Mouse (Mus musculus) MEL (cell line): ENCODE results near the gene Trmu. TPM values are rescaled to one million over a fixed set of nuclear protein-coding genes. Genes with fewer than 3 reads are reported as not detected.

ENCODE experiments used
- DNase-seq: peaks from one replicate; pipeline ENCODE4 v3.0.0; 2011; ENCODE audit warnings: low read depth, low spot score
- H3K27ac ChIP-seq: 2 replicates; pipeline ENCODE4 v1.5.1; 2012; ENCODE audit warnings: low read depth, mild to moderate bottlenecking, control low read depth, low read length, moderate library complexity; ENCODE audit not compliant: control insufficient read depth
- H3K27me3 ChIP-seq, 2 experiments: fragments of 150-350 bp in 1 of 2; sonication (generic) in 1 of 2; 2 replicates each; pipeline ENCODE4 v1.6.1; 2012; ENCODE audit warnings: low read length in 2 of 2, mild to moderate bottlenecking in 2 of 2, improper control_type of control experiment in 1 of 2, moderate library complexity in 1 of 2; ENCODE audit not compliant: insufficient read depth in 2 of 2, control insufficient read depth in 1 of 2
- H3K36me3 ChIP-seq, 2 experiments: 2 replicates each; pipeline ENCODE4 v1.6.1; 2012 to 2014; ENCODE audit warnings: low read length in 2 of 2, improper control_type of control experiment in 1 of 2, inconsistent platforms in 1 of 2, mild to moderate bottlenecking in 1 of 2; ENCODE audit not compliant: insufficient read depth in 2 of 2, control insufficient read depth in 1 of 2
- H3K4me1 ChIP-seq, 2 experiments: fragments of 150-350 bp in 1 of 2; sonication (generic) in 1 of 2; 2 replicates each; pipeline ENCODE4 v1.6.1; 2012; ENCODE audit warnings: low read length in 2 of 2, improper control_type of control experiment in 1 of 2, mild to moderate bottlenecking in 1 of 2; ENCODE audit not compliant: insufficient read depth in 2 of 2, control insufficient read depth in 1 of 2
- H3K4me3 ChIP-seq, 2 experiments: fragments of 150-350 bp in 1 of 2; sonication (generic) in 1 of 2; 2 replicates each; pipeline ENCODE4 v1.5.1; 2012; ENCODE audit warnings: low read depth in 2 of 2, low read length in 2 of 2, mild to moderate bottlenecking in 2 of 2, moderate library complexity in 2 of 2, control low read depth in 1 of 2, improper control_type of control experiment in 1 of 2; ENCODE audit not compliant: control insufficient read depth in 1 of 2, insufficient read depth in 1 of 2
- H3K79me2 ChIP-seq: 2 replicates; pipeline ENCODE4 v1.6.1; 2012; ENCODE audit warnings: mild to moderate bottlenecking, low read length, moderate library complexity; ENCODE audit not compliant: control insufficient read depth, poor library complexity, insufficient read depth
- H3K9ac ChIP-seq: 2 replicates; pipeline ENCODE4 v1.6.1; 2012; ENCODE audit warnings: low read depth, mild to moderate bottlenecking, control low read depth, low read length, moderate library complexity; ENCODE audit not compliant: control insufficient read depth, poor library complexity, severe bottlenecking
- H3K9me3 ChIP-seq: fragments of 150-350 bp; sonication (generic); replicated peaks from 2 replicates; pipeline ENCODE4 v1.6.1; 2012; ENCODE audit warnings: mild to moderate bottlenecking, low read length, improper control_type of control experiment, moderate library complexity; ENCODE audit not compliant: insufficient read depth
- BHLHE40 ChIP-seq: IDR thresholded peaks from 2 replicates; pipeline ENCODE4 v1.6.1; 2012; ENCODE audit warnings: low read depth, mild to moderate bottlenecking, inconsistent platforms, low read length, improper control_type of control experiment, borderline replicate concordance
- CHD1 ChIP-seq: IDR thresholded peaks from 2 replicates; pipeline ENCODE4 v1.6.1; 2012; ENCODE audit warnings: low read depth, mild to moderate bottlenecking, inconsistent platforms, low read length, improper control_type of control experiment
- CTCF ChIP-seq, 3 experiments: IDR thresholded peaks in 2 of 3; conservative IDR thresholded peaks in 1 of 3; 2 replicates each; pipeline ENCODE4 v1.5.1; 2011 to 2012; ENCODE audit warnings: low read length in 3 of 3, low read depth in 2 of 3, mild to moderate bottlenecking in 2 of 3, improper control_type of control experiment in 1 of 3, inconsistent platforms in 1 of 3, mixed read lengths in 1 of 3, moderate library complexity in 1 of 3; ENCODE audit not compliant: control insufficient read depth in 1 of 3, insufficient read depth in 1 of 3, poor library complexity in 1 of 3, severe bottlenecking in 1 of 3
- E2F4 ChIP-seq: IDR thresholded peaks from 2 replicates; pipeline ENCODE4 v1.6.1; 2011; ENCODE audit warnings: low read depth, low read length, improper control_type of control experiment, borderline replicate concordance
- ELF1 ChIP-seq: IDR thresholded peaks from 2 replicates; pipeline ENCODE4 v1.6.1; 2014; ENCODE audit warnings: low read depth, mild to moderate bottlenecking, inconsistent platforms, low read length, improper control_type of control experiment, moderate library complexity
- EP300 ChIP-seq, 2 experiments: IDR thresholded peaks; 2 replicates each; pipeline ENCODE4 v1.6.1; 2011; ENCODE audit warnings: improper control_type of control experiment in 2 of 2, low read length in 2 of 2, low read depth in 1 of 2, mild to moderate bottlenecking in 1 of 2
- ETS1 ChIP-seq: IDR thresholded peaks from 2 replicates; pipeline ENCODE4 v1.6.1; 2012; ENCODE audit warnings: low read depth, mild to moderate bottlenecking, inconsistent platforms, low read length, improper control_type of control experiment, moderate library complexity
- GABPA ChIP-seq: IDR thresholded peaks from 2 replicates; pipeline ENCODE4 v1.6.1; 2012; ENCODE audit warnings: low read depth, mild to moderate bottlenecking, inconsistent platforms, low read length, improper control_type of control experiment, moderate library complexity
- GATA1 ChIP-seq: IDR thresholded peaks from 2 replicates; pipeline ENCODE4 v1.6.1; 2011; ENCODE audit warnings: low read depth, low read length, improper control_type of control experiment
- HCFC1 ChIP-seq: IDR thresholded peaks from 2 replicates; pipeline ENCODE4 v1.6.1; 2012; ENCODE audit warnings: low read depth, mild to moderate bottlenecking, inconsistent platforms, low read length, improper control_type of control experiment, moderate library complexity
- JUND ChIP-seq: IDR thresholded peaks from 2 replicates; pipeline ENCODE4 v1.6.1; 2011; ENCODE audit warnings: low read depth, mild to moderate bottlenecking, improper control_type of control experiment, low read length
- MAX ChIP-seq: IDR thresholded peaks from 2 replicates; pipeline ENCODE4 v1.6.1; 2011; ENCODE audit warnings: low read length, improper control_type of control experiment
- MAZ ChIP-seq: IDR thresholded peaks from 2 replicates; pipeline ENCODE4 v1.6.1; 2012; ENCODE audit warnings: low read depth, mild to moderate bottlenecking, inconsistent platforms, low read length, improper control_type of control experiment
- MEF2A ChIP-seq: IDR thresholded peaks from 2 replicates; pipeline ENCODE4 v1.6.1; 2014; ENCODE audit warnings: low read depth, mild to moderate bottlenecking, inconsistent platforms, low read length, improper control_type of control experiment; ENCODE audit not compliant: poor library complexity, insufficient replicate concordance, severe bottlenecking; ENCODE audit errors: extremely low read depth
- MXI1 ChIP-seq: IDR thresholded peaks from 2 replicates; pipeline ENCODE4 v1.6.1; 2011; ENCODE audit warnings: mild to moderate bottlenecking, low read depth, low read length, improper control_type of control experiment
- MYC ChIP-seq: IDR thresholded peaks from 2 replicates; pipeline ENCODE4 v1.6.1; 2011; ENCODE audit warnings: low read depth, mild to moderate bottlenecking, low read length, improper control_type of control experiment, moderate library complexity
- NRF1 ChIP-seq: IDR thresholded peaks from 2 replicates; pipeline ENCODE4 v1.6.1; 2014; ENCODE audit warnings: low read depth, mild to moderate bottlenecking, inconsistent platforms, low read length, improper control_type of control experiment, moderate library complexity; ENCODE audit not compliant: poor library complexity, insufficient read depth, severe bottlenecking
- POLR2AphosphoS2 ChIP-seq: IDR thresholded peaks from 2 replicates; pipeline ENCODE4 v1.6.1; 2011; ENCODE audit warnings: low read length, improper control_type of control experiment
- POLR2AphosphoS5 ChIP-seq: IDR thresholded peaks from 2 replicates; pipeline ENCODE4 v1.6.1; 2012; ENCODE audit warnings: low read depth, borderline replicate concordance, mild to moderate bottlenecking, inconsistent platforms, low read length, moderate library complexity, mixed read lengths
- RAD21 ChIP-seq: IDR thresholded peaks from 2 replicates; pipeline ENCODE4 v1.6.1; 2011; ENCODE audit warnings: mild to moderate bottlenecking, low read depth, low read length, improper control_type of control experiment
- RCOR1 ChIP-seq: IDR thresholded peaks from 2 replicates; pipeline ENCODE4 v1.6.1; 2012; ENCODE audit warnings: low read depth, mild to moderate bottlenecking, inconsistent platforms, low read length, improper control_type of control experiment
- SIN3A ChIP-seq: IDR thresholded peaks from 2 replicates; pipeline ENCODE4 v1.6.1; 2012; ENCODE audit warnings: low read length, improper control_type of control experiment, inconsistent platforms
- SMC3 ChIP-seq: IDR thresholded peaks from 2 replicates; pipeline ENCODE4 v1.6.1; 2011; ENCODE audit warnings: low read depth, low read length, improper control_type of control experiment
- TAL1 ChIP-seq: IDR thresholded peaks from 2 replicates; pipeline ENCODE4 v1.6.1; 2012; ENCODE audit warnings: mild to moderate bottlenecking, inconsistent platforms, low read length, moderate library complexity, mixed read lengths
- TBP ChIP-seq: IDR thresholded peaks from 2 replicates; pipeline ENCODE4 v1.8.0; 2011; ENCODE audit warnings: low read depth, low read length, improper control_type of control experiment
- TCF12 ChIP-seq: IDR thresholded peaks from 2 replicates; pipeline ENCODE4 v1.6.1; 2014; ENCODE audit warnings: low read depth, mild to moderate bottlenecking, inconsistent platforms, low read length, improper control_type of control experiment, moderate library complexity
- UBTF ChIP-seq: IDR thresholded peaks from 2 replicates; pipeline ENCODE4 v1.6.1; 2012; ENCODE audit warnings: low read depth, mild to moderate bottlenecking, inconsistent platforms, low read length, improper control_type of control experiment, moderate library complexity, borderline replicate concordance; ENCODE audit not compliant: insufficient read depth
- USF1 ChIP-seq: IDR thresholded peaks from 2 replicates; pipeline ENCODE4 v1.6.1; 2014; ENCODE audit warnings: low read depth, mild to moderate bottlenecking, inconsistent platforms, low read length, improper control_type of control experiment, moderate library complexity
- USF2 ChIP-seq, 2 experiments: IDR thresholded peaks; 2 replicates each; pipeline ENCODE4 v1.6.1; 2011 to 2012; ENCODE audit warnings: improper control_type of control experiment in 2 of 2, low read length in 2 of 2, borderline replicate concordance in 1 of 2, inconsistent platforms in 1 of 2, low read depth in 1 of 2, mild to moderate bottlenecking in 1 of 2; ENCODE audit not compliant: insufficient read depth in 1 of 2
- ZC3H11A ChIP-seq: IDR thresholded peaks from 2 replicates; pipeline ENCODE4 v1.6.1; 2012; ENCODE audit warnings: low read depth, mild to moderate bottlenecking, inconsistent platforms, low read length, improper control_type of control experiment
- ZKSCAN1 ChIP-seq: IDR thresholded peaks from 2 replicates; pipeline ENCODE4 v1.6.1; 2012; ENCODE audit warnings: low read depth, mild to moderate bottlenecking, inconsistent platforms, low read length, improper control_type of control experiment, moderate library complexity
- ZMIZ1 ChIP-seq: IDR thresholded peaks from 2 replicates; pipeline ENCODE4 v1.6.1; 2012; ENCODE audit warnings: low read depth, mild to moderate bottlenecking, inconsistent platforms, low read length, improper control_type of control experiment, moderate library complexity
- ZNF384 ChIP-seq: IDR thresholded peaks from 2 replicates; pipeline ENCODE4 v1.6.1; 2012; ENCODE audit warnings: low read depth, mild to moderate bottlenecking, inconsistent platforms, low read length, improper control_type of control experiment
- polyA plus RNA-seq, 2 experiments: library from polyadenylated mRNA; stranded (reverse) in 1 of 2; unstranded in 1 of 2; fragments of >175 nt in 1 of 2; fragments of >200 nt in 1 of 2; gene quantifications; 2 replicates each; pipeline versions ENCODE4 v1.2.1 to v1.2.4; 2012; ENCODE audit warnings: low replicate concordance in 2 of 2, low read depth in 1 of 2; ENCODE audit not compliant: insufficient read length in 2 of 2, insufficient read depth in 1 of 2, missing spikeins in 1 of 2
- total RNA-seq: library from RNA; depleted of rRNA; stranded (reverse); fragments of 300-350 nt; gene quantifications from 2 replicates; pipeline ENCODE4 v1.2.3, GENCODE M21; 2012; rRNA removed

Gene Trmu
- total RNA-seq (19.1 and 21.9 TPM in 2 replicates), polyA plus RNA-seq (10 to 100 TPM in 1 of 2 experiments, not detected in 1; 22.2 TPM)

GRCm38 (mm10) chr15:85878848-85879497, at the start of gene Trmu:
Trmu (plus strand) TSS chr15:85879312.
- H3K36me3 ChIP-seq, result peaks cover 2 to 10% of the 10 kb centered on the region in 2 experiments; a peak in 3 of 4 replicates
- H3K4me1 ChIP-seq, result peaks cover 0 to 10% of the 10 kb centered on the region in 2 experiments; a peak in 3 of 4 replicates
- DNase-seq, result peak; percentile 93
- H3K9me3 ChIP-seq, result no peaks in the 10 kb centered on the region
- H3K27me3 ChIP-seq, result no peaks in the 10 kb centered on the region
- peak within 1 kb of the TSS; percentile 78 to 89 for H3K4me3 ChIP-seq
- H3K27ac ChIP-seq, result peak within 1 kb of the TSS; percentile 67
- H3K9ac ChIP-seq, result peak within 1 kb of the TSS; percentile 91
- H3K79me2 ChIP-seq, result peaks cover 7% of the 10 kb centered on the region
- TF ChIP-seq HCFC1 (peak; percentile 85), POLR2AphosphoS5 (peak; percentile 61; the same call in 1 of the 2 replicates), JUND (no peak), MEF2A (no peak), POLR2AphosphoS2 (no peak; the same call in 1 of the 2 replicates), RCOR1 (peak; percentile 33; the same call in 1 of the 2 replicates), E2F4 (no peak), EP300 (IDR thresholded peaks at IDR 0.05; ENCODE audit: low read depth in 1 of 2, low read length in 2 of 2) (peak in 1 of 2 experiments; percentile 22; a peak in 1 of 4 replicates), USF2 (IDR thresholded peaks at IDR 0.05; ENCODE audit: borderline replicate concordance in 1 of 2, insufficient read depth in 1 of 2, low read depth in 1 of 2, low read length in 2 of 2) (no peak), ETS1 (0 out of 2 replicates have a peak, but pooled peaks have one; percentile 23), ZNF384 (0 out of 2 replicates have a peak, but pooled peaks have one; percentile 6), CTCF (IDR thresholded peaks at IDR 0.05 in 2 of 3, conservative IDR thresholded peaks at IDR 0.05 in 1 of 3; ENCODE audit: control insufficient read depth in 1 of 3, insufficient read depth in 1 of 3, low read depth in 2 of 3, low read length in 3 of 3, poor library complexity in 1 of 3, severe bottlenecking in 1 of 3) (peak; percentile 33 to 73 (median 70); a peak in 4 of 6 replicates), GABPA (no peak), SIN3A (peak; percentile 83), MYC (peak; percentile 41; the same call in 1 of the 2 replicates), USF1 (peak; percentile 33; the same call in 1 of the 2 replicates), ELF1 (peak; percentile 47), CHD1 (0 out of 2 replicates have a peak, but pooled peaks have one; percentile 8), ZKSCAN1 (no peak), SMC3 (peak; percentile 65), TBP (peak; percentile 63), NRF1 (0 out of 2 replicates have a peak, but pooled peaks have one; percentile 14), TAL1 (no peak), UBTF (0 out of 2 replicates have a peak, but pooled peaks have one; percentile 46), MAX (peak; percentile 74), MXI1 (peak; percentile 81), ZC3H11A (peak; percentile 45; the same call in 1 of the 2 replicates), BHLHE40 (peak; percentile 37; the same call in 1 of the 2 replicates), RAD21 (peak; percentile 51), GATA1 (no peak), ZMIZ1 (peak; percentile 87), TCF12 (peak; percentile 64; the same call in 1 of the 2 replicates), MAZ (peak; percentile 96)
